Mouse (Mus musculus): Measurements from ENCODE around the gene Ltbp3.

DNA sequence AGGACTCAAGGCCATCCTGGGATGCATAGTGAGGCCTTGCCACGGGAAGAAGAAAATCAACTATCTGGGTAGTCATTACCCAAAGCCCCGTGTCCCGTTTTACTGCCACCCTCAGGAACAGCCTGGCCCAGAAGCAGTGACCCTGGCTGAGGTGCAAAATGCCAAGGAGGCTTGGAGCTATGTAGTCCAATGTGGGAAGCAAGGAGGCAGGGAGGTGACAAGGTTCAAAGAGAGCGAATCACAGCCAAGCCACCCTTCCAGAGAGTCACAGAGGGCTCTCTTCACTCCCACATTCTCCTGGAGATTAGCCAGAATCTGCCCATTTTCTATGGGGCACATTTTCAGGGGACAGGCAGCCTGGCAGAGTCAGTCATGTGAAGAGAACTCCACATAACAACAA, 26.6 kb downstream of the Ltbp3 start:
- TF ChIP-seq CTCF (IDR thresholded peaks at IDR 0.05) (no peak), EP300 (IDR thresholded peaks at IDR 0.05) (no peak)

Measured in lung, postnatal 0 days (tissue).